Mouse (Mus musculus) liver, adult 2 months (tissue): ENCODE results near the gene Dao. TPM values are rescaled to one million over a fixed set of nuclear protein-coding genes. Genes with fewer than 3 reads are reported as not detected.

Experiments used
- DNase-seq: peaks from one replicate; pipeline ENCODE4 v3.0.0-alpha.2; 2011; ENCODE audit warnings: low read depth, low spot score; ENCODE audit errors: extremely low read depth
- H3K27ac ChIP-seq: fragments of 200-500 bp; replicated peaks from 2 replicates; pipeline ENCODE4 v1.5.1; 2012; ENCODE audit warnings: low read depth, mild to moderate bottlenecking, control low read depth, inconsistent platforms, low read length; ENCODE audit not compliant: insufficient read depth
- H3K27me3 ChIP-seq: fragments of 200-500 bp; 2 replicates; pipeline ENCODE4 v1.6.1; 2012; ENCODE audit warnings: mild to moderate bottlenecking, moderate library complexity, low read length, inconsistent platforms; ENCODE audit not compliant: control insufficient read depth, insufficient read depth
- H3K36me3 ChIP-seq: fragments of 200-500 bp; 2 replicates; pipeline ENCODE4 v1.6.1; 2012; ENCODE audit warnings: low read length, inconsistent platforms; ENCODE audit not compliant: control insufficient read depth, insufficient read depth
- H3K4me1 ChIP-seq: fragments of 200-500 bp; 2 replicates; pipeline ENCODE4 v1.6.1; 2011; ENCODE audit warnings: low read length; ENCODE audit not compliant: control insufficient read depth, insufficient read depth
- H3K4me3 ChIP-seq: fragments of 200-500 bp; 2 replicates; pipeline ENCODE4 v1.5.1; 2011; ENCODE audit warnings: low read depth, mild to moderate bottlenecking, control low read depth, low read length, moderate library complexity; ENCODE audit not compliant: insufficient read depth
- H3K79me2 ChIP-seq: fragments of 200-500 bp; 2 replicates; pipeline ENCODE4 v1.6.1; 2012; ENCODE audit warnings: inconsistent platforms, mild to moderate bottlenecking, low read length, moderate library complexity; ENCODE audit not compliant: control insufficient read depth, insufficient read depth
- H3K9ac ChIP-seq: fragments of 200-500 bp; 2 replicates; pipeline ENCODE4 v1.6.1; 2012; ENCODE audit warnings: low read depth, mild to moderate bottlenecking, control low read depth, inconsistent platforms, low read length
- CTCF ChIP-seq: fragments of 200-500 bp; IDR thresholded peaks from 2 replicates; pipeline ENCODE4 v1.5.1; 2011; ENCODE audit warnings: low read depth, low read length, control low read depth
- POLR2A ChIP-seq: fragments of 200-500 bp; IDR thresholded peaks from 2 replicates; pipeline ENCODE4 v1.6.1; 2011; ENCODE audit warnings: low read length, control low read depth; ENCODE audit not compliant: insufficient read depth; ENCODE audit errors: extremely low read depth
- WGBS: fragments of 180-500 bp; shearing (Covaris S2); methylation state at CpG from one replicate; pipeline ENCODE4 v1.1.7; 2018; 5-methylcytosine and 5-hydroxymethylcytosine counted together
- polyA plus RNA-seq: library from polyadenylated mRNA; depleted of rRNA; stranded (reverse); fragments of >200 nt; gene quantifications from 2 replicates; pipeline ENCODE4 v1.2.3, GENCODE M21; 2012
- total RNA-seq: library from RNA; depleted of rRNA; stranded (reverse); fragments of >200 nt; gene quantifications from 2 replicates; pipeline ENCODE4 v1.2.3, GENCODE M21; 2014

Dao gene
- total and polyA plus RNA-seq, 2 experiments, result not detected

DNA sequence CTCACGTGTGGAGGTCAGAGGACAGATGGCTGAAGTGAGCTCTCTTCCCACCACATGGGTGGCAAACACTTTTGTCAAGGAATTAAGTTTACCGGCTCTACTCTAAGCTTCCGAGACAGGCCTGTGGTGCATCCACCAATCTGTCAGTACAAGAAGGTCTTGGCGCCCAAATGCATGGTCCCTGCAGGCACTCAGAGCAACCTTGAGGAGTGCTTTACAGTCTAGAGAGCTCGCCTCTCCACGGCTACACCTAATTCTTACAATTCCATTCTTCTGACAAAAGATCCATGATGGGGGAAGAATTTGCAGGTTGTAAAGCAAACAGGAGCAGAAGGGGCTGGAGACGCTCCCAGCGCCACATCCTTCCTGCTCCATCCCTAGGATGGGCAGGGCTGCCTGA, 26.9 kb upstream of the Dao start:
- TF ChIP-seq CTCF, result no peak
- no peak for TF ChIP-seq POLR2A
- Histone ChIP-seq H3K36me3 (no peaks in the 10 kb centered on the region), H3K4me3 (no peak overlapping the region), H3K27me3 (no peaks in the 10 kb centered on the region), H3K27ac (no peak overlapping the region), H3K4me1 (peaks cover 15% of the 10 kb centered on the region), H3K79me2 (peaks cover 8% of the 10 kb centered on the region; the same call in 1 of the 2 replicates), H3K9ac (no peak overlapping the region)
- 91% methylated on average over 8 of the region's 8 CpGs for whole genome bisulfite sequencing
- no peak for DNase-seq

DNA sequence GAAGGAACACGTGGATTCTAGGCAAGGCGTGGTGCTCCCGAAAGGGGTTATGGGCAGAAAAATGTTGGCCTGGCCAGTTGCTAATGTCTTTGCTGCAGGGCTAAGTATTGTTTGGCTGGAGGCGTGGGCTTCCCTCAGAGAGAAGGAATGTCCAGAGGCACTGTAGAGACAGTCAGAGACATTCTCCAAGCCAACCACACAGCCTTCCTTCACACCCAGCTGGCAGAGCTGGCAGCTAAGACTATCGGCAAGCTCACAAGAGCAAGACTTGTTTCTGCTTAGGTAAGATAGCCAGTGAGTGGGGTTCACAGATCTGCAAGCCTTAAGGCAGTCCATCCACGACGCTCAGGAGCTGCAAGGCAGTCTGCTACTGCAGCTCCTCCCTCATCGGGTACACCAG, 26.2 kb upstream of the Dao start:
- no peak overlapping the region for H3K27ac ChIP-seq
- H3K36me3 ChIP-seq, result no peaks in the 10 kb centered on the region
- no peak overlapping the region for H3K9ac ChIP-seq
- no peak for DNase-seq
- WGBS, result 91% methylated on average over 8 of the region's 8 CpGs
- H3K79me2 ChIP-seq, result peaks cover 8% of the 10 kb centered on the region; the same call in 1 of the 2 replicates
- no peak overlapping the region for H3K4me3 ChIP-seq
- TF ChIP-seq CTCF (no peak), POLR2A (no peak)
- no peaks in the 10 kb centered on the region for H3K27me3 ChIP-seq
- H3K4me1 ChIP-seq, result peaks cover 15% of the 10 kb centered on the region

GRCm38 (mm10) chr5:113980511-113980910, 23.0 kb upstream of the Dao start:
- TF ChIP-seq POLR2A (no peak), CTCF (no peak)
- no peak overlapping the region for H3K27ac ChIP-seq

DNA sequence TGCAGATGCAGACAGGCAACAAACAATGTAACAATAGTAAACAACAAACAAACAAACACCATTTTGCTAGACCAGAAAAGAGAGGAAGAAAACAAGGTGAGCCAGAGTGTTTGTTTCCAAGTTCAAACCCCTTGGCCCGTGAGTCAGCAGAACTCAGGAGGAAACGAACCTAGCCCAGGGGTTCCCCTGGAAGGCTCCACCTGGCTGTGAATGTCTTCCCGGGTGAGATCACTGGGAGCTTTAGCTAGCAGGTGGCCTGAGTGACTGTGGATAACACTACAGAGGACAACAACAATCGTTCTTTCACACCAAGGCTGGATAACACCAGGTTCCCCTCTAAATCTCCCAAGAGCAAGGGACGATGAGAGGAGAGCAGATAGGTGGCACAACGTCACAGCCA, 22.3 kb upstream of the Dao start:
- DNase-seq, result no peak
- Histone ChIP-seq H3K36me3 (no peaks in the 10 kb centered on the region), H3K27me3 (no peaks in the 10 kb centered on the region), H3K4me3 (no peak overlapping the region), H3K9ac (no peak overlapping the region), H3K4me1 (peaks cover 14% of the 10 kb centered on the region), H3K79me2 (peaks cover 26% of the 10 kb centered on the region; the same call in 1 of the 2 replicates), H3K27ac (no peak overlapping the region)
- TF ChIP-seq CTCF (no peak), POLR2A (no peak)
- 85% methylated on average over 6 of the region's 6 CpGs for whole genome bisulfite sequencing

More at GRCm38 (mm10) chr5:113980511-113980910, 23.0 kb upstream of the Dao start:
- Histone ChIP-seq H3K4me3 (no peak overlapping the region), H3K9ac (no peak overlapping the region), H3K79me2 (peaks cover 26% of the 10 kb centered on the region; the same call in 1 of the 2 replicates), H3K4me1 (peaks cover 11% of the 10 kb centered on the region), H3K36me3 (no peaks in the 10 kb centered on the region), H3K27me3 (no peaks in the 10 kb centered on the region)
- WGBS, result 77% methylated on average over 1 of the region's 1 CpGs
- DNase-seq, result no peak

DNA sequence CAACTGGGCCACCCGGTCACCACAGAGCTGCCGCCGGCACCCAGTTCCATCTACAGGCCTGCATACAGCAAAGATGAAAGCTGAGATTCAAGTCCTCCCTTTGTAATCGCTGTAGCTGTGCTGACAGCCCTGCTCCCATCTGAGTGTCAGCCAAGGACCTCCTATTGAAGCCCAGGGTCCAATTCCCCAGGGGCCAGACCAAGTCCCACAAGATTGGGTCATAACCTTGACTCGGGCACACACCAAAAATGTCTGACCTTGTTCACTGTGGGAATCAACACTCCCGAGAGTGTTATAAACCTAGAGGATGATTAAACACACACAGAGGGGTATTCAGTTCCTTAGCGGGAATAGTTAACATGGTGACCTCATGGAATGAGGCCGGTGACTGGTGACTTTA, 21.7 kb upstream of the Dao start:
- no peak for TF ChIP-seq CTCF
- peak; percentile 12 for DNase-seq
- Histone ChIP-seq H3K4me3 (no peak overlapping the region), H3K4me1 (peaks cover 14% of the 10 kb centered on the region), H3K9ac (no peak overlapping the region), H3K27ac (no peak overlapping the region), H3K27me3 (no peaks in the 10 kb centered on the region), H3K79me2 (peaks cover 26% of the 10 kb centered on the region; the same call in 1 of the 2 replicates), H3K36me3 (no peaks in the 10 kb centered on the region)
- WGBS, result 77% methylated on average over 8 of the region's 8 CpGs

GRCm38 (mm10) chr5:113983541-113983940, 20.0 kb upstream of the Dao start:
- WGBS, result 68% methylated on average over 6 of the region's 6 CpGs
- Histone ChIP-seq H3K9ac (no peak overlapping the region), H3K27me3 (no peaks in the 10 kb centered on the region), H3K79me2 (peaks cover 20% of the 10 kb centered on the region; the same call in 1 of the 2 replicates), H3K36me3 (no peaks in the 10 kb centered on the region), H3K27ac (no peak overlapping the region), H3K4me1 (peaks cover 19% of the 10 kb centered on the region), H3K4me3 (no peak overlapping the region)
- DNase-seq, result no peak
- no peak for TF ChIP-seq CTCF
- TF ChIP-seq POLR2A, result no peak
